Mouse (Mus musculus) erythroblast, embryonic 14.5 days (primary cell): Measurements from ENCODE around the gene Lhfp.

Source experiments
- GATA1 ChIP-seq: IDR thresholded peaks from 2 replicates; pipeline ENCODE4 v1.6.1; 2012; ENCODE audit warnings: low read length, inconsistent platforms, mixed read lengths
- TAL1 ChIP-seq: IDR thresholded peaks from 3 replicates; pipeline ENCODE4 v1.6.1; 2012; ENCODE audit warnings: low read length, inconsistent platforms, mixed read lengths

- TF ChIP-seq GATA1 (no peak), TAL1 (no peak)
Measured at GRCm38 (mm10) chr3:53267046-53267445, 225.7 kb downstream of the Lhfp start.
